Mouse (Mus musculus): ENCODE results near the gene Blvra. TPM values are rescaled to one million over a fixed set of nuclear protein-coding genes. Genes with fewer than 3 reads are reported as not detected.
"Not testable (repeated sequence)": the region's sequence is repeated elsewhere in the genome, so short reads cannot be mapped to it uniquely, and the experiment has no call there.

The Blvra gene
- polyA plus RNA-seq, 2 experiments: 24.6 to 51.4 TPM

- H3K4me1 ChIP-seq (ENCODE audit: control insufficient read depth, insufficient read depth, low read length): no peaks in the 10 kb centered on the region
- ATAC-seq (ENCODE audit: low FRiP score, low read depth) (no peak), DNase-seq (ENCODE audit: low spot score) (no peak)
- H3K4me3 ChIP-seq (replicated peaks; ENCODE audit: low read length): no peak overlapping the region
- no peaks in the 10 kb centered on the region for H3K9me3 ChIP-seq (ENCODE audit: control insufficient read depth, low read length)
- H3K27ac ChIP-seq (replicated peaks; ENCODE audit: low read depth, low read length): no peak overlapping the region
- no peaks in the 10 kb centered on the region; the same call in 1 of the 2 replicates for H3K36me3 ChIP-seq (ENCODE audit: control insufficient read depth, insufficient read depth, low read length)
- H3K4me2 ChIP-seq (replicated peaks; ENCODE audit: low read depth, low read length, severe bottlenecking): no peak overlapping the region
- 85% methylated on average over 11 of the region's 11 CpGs for WGBS
- no peak overlapping the region for H3K9ac ChIP-seq (ENCODE audit: low read depth, low read length, severe bottlenecking)
- no peaks in the 10 kb centered on the region for H3K27me3 ChIP-seq (ENCODE audit: control insufficient read depth, insufficient read depth, low read length)
- no peak for TF ChIP-seq POLR2A (IDR thresholded peaks at IDR 0.05; ENCODE audit: borderline replicate concordance, extremely low read depth, insufficient read depth, insufficient read length)
Observed at GRCm38 (mm10) chr2:127079881-127080590, 9.6 kb downstream of the Blvra start.

DNA sequence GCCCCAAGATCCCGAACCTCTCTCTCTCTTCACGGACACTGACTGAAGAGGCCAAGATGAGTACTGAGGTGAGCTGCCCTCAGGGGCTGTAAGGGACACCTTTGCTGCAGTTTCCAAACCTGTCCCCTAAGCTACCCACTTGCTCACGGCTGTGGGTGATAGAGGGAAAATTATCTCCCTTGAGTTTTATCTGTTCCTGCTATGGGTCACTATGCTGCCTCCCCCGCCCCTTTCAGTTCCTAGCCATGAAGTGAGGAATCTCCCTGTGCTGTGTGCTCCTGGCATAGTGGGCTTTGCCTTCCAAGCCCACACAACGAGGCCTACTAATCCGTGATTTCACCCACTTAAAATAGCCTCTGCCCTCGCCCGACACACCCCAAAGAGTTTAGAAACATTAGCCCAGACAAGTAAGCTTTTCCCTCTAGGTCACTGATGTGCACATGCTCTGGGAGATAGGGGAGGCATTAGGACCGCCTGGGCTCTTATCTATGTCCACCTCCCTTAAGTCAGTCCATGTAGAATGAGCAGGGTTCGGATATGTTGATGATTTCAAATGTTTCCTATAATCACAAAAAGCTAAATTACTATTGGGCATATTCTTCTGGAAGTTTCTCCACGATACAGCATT, 10.2 kb downstream of the Blvra start:
- 92% methylated on average over 11 of the region's 11 CpGs for WGBS

DNA sequence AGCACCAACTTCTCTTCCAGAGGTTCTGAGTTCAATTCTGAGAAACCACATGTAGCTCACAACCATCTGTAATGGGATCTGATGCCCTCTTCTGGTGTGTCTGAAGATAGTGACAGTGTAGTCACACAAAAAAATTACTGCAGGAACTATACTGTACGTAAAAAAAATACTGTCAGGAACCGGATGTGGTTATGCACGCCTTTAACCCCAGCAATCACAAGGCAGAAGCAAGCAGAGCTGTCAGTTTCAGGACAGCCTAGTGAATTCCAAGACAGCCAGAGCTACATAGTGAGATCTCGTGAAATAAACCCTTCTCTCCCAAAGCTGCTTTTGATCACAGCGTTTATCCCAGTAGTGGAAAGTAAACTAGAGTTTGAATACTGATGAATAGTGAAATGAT, 15.8 kb downstream of the Blvra start:
- Histone ChIP-seq H3K4me2 (replicated peaks; ENCODE audit: low read depth, low read length, severe bottlenecking) (no peak overlapping the region), H3K9ac (ENCODE audit: low read depth, low read length, severe bottlenecking) (no peak overlapping the region), H3K27me3 (ENCODE audit: control insufficient read depth, insufficient read depth, low read length) (no peaks in the 10 kb centered on the region), H3K4me3 (replicated peaks; ENCODE audit: low read length) (no peak overlapping the region), H3K4me1 (ENCODE audit: control insufficient read depth, insufficient read depth, low read length) (no peaks in the 10 kb centered on the region), H3K36me3 (ENCODE audit: control insufficient read depth, insufficient read depth, low read length) (peaks cover 5% of the 10 kb centered on the region; the same call in 1 of the 2 replicates), H3K9me3 (ENCODE audit: control insufficient read depth, low read length) (no peaks in the 10 kb centered on the region), H3K27ac (replicated peaks; ENCODE audit: low read depth, low read length) (no peak overlapping the region)
- no peak for DNase-seq (ENCODE audit: low spot score)
- ATAC-seq (ENCODE audit: low FRiP score, low read depth): no peak
- no peak for TF ChIP-seq POLR2A (IDR thresholded peaks at IDR 0.05; ENCODE audit: borderline replicate concordance, extremely low read depth, insufficient read depth, insufficient read length)
- WGBS: 93% methylated on average over 5 of the region's 5 CpGs

More for the DNA sequence above, 10.2 kb downstream of the Blvra start:
- Histone ChIP-seq H3K4me3 (replicated peaks; ENCODE audit: low read length) (no peak overlapping the region), H3K9me3 (ENCODE audit: control insufficient read depth, low read length) (no peaks in the 10 kb centered on the region), H3K4me1 (ENCODE audit: control insufficient read depth, insufficient read depth, low read length) (no peaks in the 10 kb centered on the region), H3K27ac (replicated peaks; ENCODE audit: low read depth, low read length) (no peak overlapping the region), H3K36me3 (ENCODE audit: control insufficient read depth, insufficient read depth, low read length) (no peaks in the 10 kb centered on the region; the same call in 1 of the 2 replicates), H3K9ac (ENCODE audit: low read depth, low read length, severe bottlenecking) (no peak overlapping the region), H3K27me3 (ENCODE audit: control insufficient read depth, insufficient read depth, low read length) (no peaks in the 10 kb centered on the region), H3K4me2 (replicated peaks; ENCODE audit: low read depth, low read length, severe bottlenecking) (no peak overlapping the region)
- no peak for ATAC-seq (ENCODE audit: low FRiP score, low read depth)
- no peak for TF ChIP-seq POLR2A (IDR thresholded peaks at IDR 0.05; ENCODE audit: borderline replicate concordance, extremely low read depth, insufficient read depth, insufficient read length)
- DNase-seq (ENCODE audit: low spot score): no peak

- H3K27me3 ChIP-seq (ENCODE audit: control insufficient read depth, insufficient read depth, low read length); H3K9me3 ChIP-seq (ENCODE audit: control insufficient read depth, low read length); H3K4me3 ChIP-seq (replicated peaks; ENCODE audit: low read length); DNase-seq (ENCODE audit: low spot score); H3K27ac ChIP-seq (replicated peaks; ENCODE audit: low read depth, low read length); H3K4me1 ChIP-seq (ENCODE audit: control insufficient read depth, insufficient read depth, low read length); H3K9ac ChIP-seq (ENCODE audit: low read depth, low read length, severe bottlenecking); H3K4me2 ChIP-seq (replicated peaks; ENCODE audit: low read depth, low read length, severe bottlenecking); H3K36me3 ChIP-seq (ENCODE audit: control insufficient read depth, insufficient read depth, low read length); ATAC-seq (ENCODE audit: low FRiP score, low read depth): not testable (repeated sequence)
Observed at GRCm38 (mm10) chr2:127090151-127090550, 19.7 kb downstream of the Blvra start.

DNA sequence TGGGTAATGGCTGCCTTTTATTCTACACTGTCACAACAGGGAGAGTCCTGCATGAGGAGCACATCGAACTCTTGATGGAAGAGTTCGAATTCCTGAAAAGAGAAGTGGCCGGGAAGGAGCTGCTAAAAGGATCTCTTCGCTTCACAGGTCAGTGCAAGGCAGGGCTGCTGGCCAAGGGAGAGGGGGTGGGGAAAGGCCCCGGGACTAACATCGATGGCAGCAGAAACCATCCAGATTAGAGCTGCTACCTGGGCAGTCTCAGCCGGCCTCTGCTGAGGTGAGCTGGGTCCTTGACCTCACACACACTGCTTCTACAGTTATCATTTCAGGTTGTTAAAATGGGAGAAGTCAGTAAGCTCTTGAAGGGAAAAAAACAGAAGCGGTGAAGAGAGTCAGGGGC, 21.5 kb downstream of the Blvra start:
- H3K9ac ChIP-seq (ENCODE audit: low read depth, low read length, severe bottlenecking): no peak overlapping the region
- DNase-seq (ENCODE audit: low spot score) (no peak), ATAC-seq (ENCODE audit: low FRiP score, low read depth) (no peak)
- H3K4me2 ChIP-seq (replicated peaks; ENCODE audit: low read depth, low read length, severe bottlenecking): no peak overlapping the region
- H3K27me3 ChIP-seq (ENCODE audit: control insufficient read depth, insufficient read depth, low read length): no peaks in the 10 kb centered on the region
- H3K4me3 ChIP-seq (replicated peaks; ENCODE audit: low read length): no peak overlapping the region
- H3K27ac ChIP-seq (replicated peaks; ENCODE audit: low read depth, low read length): no peak overlapping the region
- no peak for TF ChIP-seq POLR2A (IDR thresholded peaks at IDR 0.05; ENCODE audit: borderline replicate concordance, extremely low read depth, insufficient read depth, insufficient read length)
- H3K4me1 ChIP-seq (ENCODE audit: control insufficient read depth, insufficient read depth, low read length): no peaks in the 10 kb centered on the region
- WGBS: 71% methylated on average over 8 of the region's 8 CpGs
- H3K9me3 ChIP-seq (ENCODE audit: control insufficient read depth, low read length): no peaks in the 10 kb centered on the region
- peaks cover under 1% of the 10 kb centered on the region; the same call in 1 of the 2 replicates for H3K36me3 ChIP-seq (ENCODE audit: control insufficient read depth, insufficient read depth, low read length)

Data from limb, embryonic 14.5 days (tissue).